Mouse (Mus musculus) heart, embryonic 13.5 days (tissue): ENCODE data around the gene Cuedc1. TPM values are rescaled to one million over a fixed set of nuclear protein-coding genes. Genes with fewer than 3 reads are reported as not detected.

Experiments
- ATAC-seq: fragments of 200-750 bp; cut with Nextera tagmentation; 2 replicates; pipeline ENCODE4 v1.8.0; 2017; ENCODE audit warnings: moderate TSS enrichment; ENCODE audit not compliant: insufficient number of reproducible peaks, low FRiP score, low TSS enrichment; ENCODE audit errors: extremely low read depth
- H3K27ac ChIP-seq: fragments of 300-500 bp; sonication (generic); replicated peaks from 2 replicates; pipeline ENCODE4 v1.5.1; 2015; ENCODE audit warnings: moderate library complexity, mild to moderate bottlenecking, inconsistent platforms
- H3K27me3 ChIP-seq: fragments of 300-500 bp; sonication (generic); replicated peaks from 2 replicates; pipeline ENCODE4 v1.6.1; 2015; ENCODE audit warnings: mild to moderate bottlenecking, inconsistent platforms
- H3K36me3 ChIP-seq: fragments of 300-500 bp; sonication (generic); 2 replicates; pipeline ENCODE4 v1.6.1; 2015; ENCODE audit warnings: mild to moderate bottlenecking, inconsistent platforms
- H3K4me1 ChIP-seq: fragments of 300-500 bp; sonication (generic); 2 replicates; pipeline ENCODE4 v1.6.1; 2015; ENCODE audit warnings: inconsistent platforms
- H3K4me2 ChIP-seq: fragments of 300-500 bp; sonication (generic); 2 replicates; pipeline ENCODE4 v1.6.1; 2015; ENCODE audit warnings: inconsistent platforms, mild to moderate bottlenecking, moderate library complexity
- H3K4me3 ChIP-seq: fragments of 300-500 bp; sonication (generic); 2 replicates; pipeline ENCODE4 v1.5.1; 2015; ENCODE audit warnings: moderate library complexity, mild to moderate bottlenecking, inconsistent platforms
- H3K9ac ChIP-seq: fragments of 300-500 bp; sonication (generic); 2 replicates; pipeline ENCODE4 v1.6.1; 2015; ENCODE audit warnings: inconsistent platforms, mild to moderate bottlenecking, moderate library complexity
- H3K9me3 ChIP-seq: fragments of 300-500 bp; sonication (generic); 2 replicates; pipeline ENCODE4 v1.6.1; 2016; ENCODE audit warnings: inconsistent platforms
- WGBS: fragments of 180-500 bp; shearing (Covaris S2); methylation state at CpG from one replicate; pipeline ENCODE4 v1.1.7; 2015; ENCODE audit warnings: mixed read lengths; 5-methylcytosine and 5-hydroxymethylcytosine counted together
- polyA plus RNA-seq: library from polyadenylated mRNA; unstranded; fragments of >200 nt; fragmentation: Nextera tagmentation; extraction: Ambion mirVana; gene quantifications from 2 replicates; pipeline ENCODE4 v1.2.1, GENCODE M21; 2015

Cuedc1 gene
- polyA plus RNA-seq, 1 experiment from 2014 or later = 16.8 TPM

- Histone ChIP-seq H3K9ac (peak overlapping the region; percentile 86), H3K4me2 (peak overlapping the region; percentile 92), H3K4me1 (peaks cover 85% of the 10 kb centered on the region), H3K36me3 (no peaks in the 10 kb centered on the region), H3K9me3 (no peaks in the 10 kb centered on the region), H3K4me3 (peak overlapping the region; percentile 53), H3K27me3 (no peaks in the 10 kb centered on the region), H3K27ac (peak overlapping the region; percentile 98)
- peak; percentile 61 for ATAC-seq
- under 1% methylated on average over 15 of the region's 15 CpGs for WGBS
These were observed 63.9 kb downstream of the Cuedc1 start for GRCm38 (mm10) chr11:88161651-88162362.

DNA sequence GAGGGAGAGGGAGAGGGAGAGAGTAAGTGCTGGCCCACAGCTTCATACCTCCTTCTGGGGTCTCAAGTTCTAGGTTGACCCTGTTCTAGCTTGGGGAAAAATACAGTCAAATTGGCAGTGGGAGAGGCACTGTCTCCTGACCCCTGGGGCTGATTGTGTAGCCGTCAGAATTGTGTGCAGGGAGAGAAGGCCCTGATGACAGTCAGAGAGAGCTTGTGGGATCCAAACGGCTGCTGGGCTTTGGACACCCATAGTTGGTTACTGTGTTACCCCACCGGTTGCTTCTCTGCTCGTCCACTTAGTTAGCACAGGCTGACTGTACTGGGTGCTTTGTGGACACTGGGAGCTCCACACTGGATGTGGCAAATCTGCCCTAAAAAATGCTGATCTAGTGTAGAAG, 64.9 kb downstream of the Cuedc1 start:
- H3K4me3 ChIP-seq = no peak overlapping the region
- no peak for ATAC-seq
- H3K9ac ChIP-seq = peak overlapping the region; percentile 55; the same call in 1 of the 2 replicates
- H3K36me3 ChIP-seq = no peaks in the 10 kb centered on the region
- H3K27ac ChIP-seq = 0 out of 2 replicates have a peak overlapping the region, but pooled peaks have one; percentile 7
- H3K4me1 ChIP-seq = peaks cover 78% of the 10 kb centered on the region
- H3K27me3 ChIP-seq = no peaks in the 10 kb centered on the region
- H3K9me3 ChIP-seq = no peaks in the 10 kb centered on the region
- H3K4me2 ChIP-seq = no peak overlapping the region
- WGBS = 55% methylated on average over 4 of the region's 4 CpGs

DNA sequence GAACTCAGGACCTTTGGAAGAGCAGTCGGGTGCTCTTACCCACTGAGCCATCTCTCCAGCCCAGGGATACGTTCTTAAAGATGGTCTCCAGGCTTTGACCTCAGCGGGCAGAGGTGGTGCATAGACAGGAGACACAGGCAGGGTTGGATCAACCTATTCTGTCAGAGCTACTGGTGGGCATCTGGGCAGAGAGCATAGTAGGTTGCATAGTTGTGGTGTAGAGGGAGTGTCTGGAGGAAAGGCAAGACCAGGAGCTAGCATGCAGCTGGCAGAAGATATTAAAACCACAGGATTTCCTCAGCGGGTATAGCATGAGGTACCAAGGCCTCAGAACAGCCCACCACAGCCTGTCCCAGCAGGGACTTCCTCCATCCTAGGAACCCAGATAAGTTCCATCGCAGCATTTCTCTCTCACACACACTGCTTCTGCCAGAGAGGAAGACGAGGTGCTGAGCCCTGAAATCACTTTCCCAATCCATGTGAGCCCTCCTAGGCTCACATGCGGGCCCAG, 66.4 kb downstream of the Cuedc1 start:
- WGBS = 61% methylated on average over 7 of the region's 7 CpGs
- Histone ChIP-seq H3K27ac (peak overlapping the region; percentile 95), H3K9ac (peak overlapping the region; percentile 75), H3K36me3 (no peaks in the 10 kb centered on the region), H3K27me3 (0 out of 2 replicates have a peak, but pooled peaks cover 7% of the 10 kb centered on the region), H3K4me2 (peak overlapping the region; percentile 37), H3K4me3 (no peak overlapping the region), H3K4me1 (peaks cover 70% of the 10 kb centered on the region), H3K9me3 (no peaks in the 10 kb centered on the region)
- no peak for ATAC-seq

DNA sequence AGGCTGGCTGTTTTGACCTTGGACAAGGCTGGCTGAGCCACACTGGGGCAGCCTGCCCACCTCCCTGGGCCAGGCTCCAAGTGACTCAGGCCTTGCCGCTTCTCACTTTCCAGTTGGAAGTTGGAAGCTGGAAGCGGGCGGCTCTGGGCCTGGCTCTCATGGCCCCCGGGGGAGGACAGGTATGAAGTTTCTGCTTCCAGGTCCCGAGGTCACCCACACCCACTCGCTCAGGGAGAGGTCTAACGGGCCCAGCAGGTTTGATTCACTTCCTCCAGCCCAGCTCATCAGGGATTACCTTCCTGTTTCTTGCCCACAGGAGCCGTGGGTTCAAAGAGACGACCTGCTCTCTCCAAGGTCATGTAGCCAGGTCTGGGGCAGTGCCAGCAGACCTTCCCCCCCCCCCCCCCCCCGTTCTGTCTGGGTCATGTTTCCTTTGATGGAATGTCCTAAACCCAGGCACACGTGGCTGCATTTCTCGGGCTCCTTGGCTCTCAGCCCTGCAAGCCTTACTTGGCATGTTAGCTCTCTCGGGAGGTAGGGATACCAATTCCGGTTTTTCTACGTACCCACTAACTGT, 67.0 kb downstream of the Cuedc1 start:
- ATAC-seq = no peak
- 15% methylated on average over 15 of the region's 15 CpGs for WGBS
- Histone ChIP-seq H3K4me3 (no peak overlapping the region), H3K4me1 (peaks cover 70% of the 10 kb centered on the region), H3K27me3 (peaks cover 13% of the 10 kb centered on the region), H3K4me2 (peak overlapping the region; percentile 37), H3K36me3 (no peaks in the 10 kb centered on the region), H3K9ac (peak overlapping the region; percentile 75), H3K9me3 (no peaks in the 10 kb centered on the region), H3K27ac (peak overlapping the region; percentile 95)

- peak overlapping the region; percentile 95 for H3K27ac ChIP-seq
- H3K9me3 ChIP-seq = no peaks in the 10 kb centered on the region
- ATAC-seq = no peak
- no peaks in the 10 kb centered on the region for H3K36me3 ChIP-seq
- H3K4me3 ChIP-seq = no peak overlapping the region
- peak overlapping the region; percentile 75 for H3K9ac ChIP-seq
- WGBS = 60% methylated on average over 10 of the region's 10 CpGs
- H3K27me3 ChIP-seq = peaks cover 21% of the 10 kb centered on the region
- H3K4me2 ChIP-seq = peak overlapping the region; percentile 37; the same call in 1 of the 2 replicates
- peaks cover 62% of the 10 kb centered on the region for H3K4me1 ChIP-seq
These were observed 68.0 kb downstream of the Cuedc1 start for GRCm38 (mm10) chr11:88165683-88166364.

DNA sequence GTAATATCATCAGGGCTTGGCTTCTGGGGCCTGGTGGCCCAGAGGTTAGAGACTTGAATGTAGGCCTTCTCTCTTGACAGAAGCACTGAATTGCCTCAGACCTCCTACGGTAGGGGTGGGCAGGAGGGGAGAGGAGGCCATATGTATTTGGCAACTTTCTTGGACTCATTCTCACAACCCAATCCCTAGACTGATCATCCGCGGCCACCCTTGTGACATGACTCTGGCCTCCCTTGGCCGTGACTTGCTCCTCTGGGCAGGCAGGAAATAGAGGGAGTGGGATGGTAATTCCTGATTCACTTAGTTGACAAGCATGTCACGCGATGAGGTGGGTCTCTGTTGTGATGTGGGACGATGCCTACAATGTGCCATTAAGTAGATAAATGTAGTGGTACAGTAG, 68.6 kb downstream of the Cuedc1 start:
- no peak overlapping the region for H3K4me2 ChIP-seq
- no peaks in the 10 kb centered on the region for H3K9me3 ChIP-seq
- peak overlapping the region; percentile 95 for H3K27ac ChIP-seq
- 80% methylated on average over 7 of the region's 7 CpGs for WGBS
- H3K4me1 ChIP-seq = peaks cover 58% of the 10 kb centered on the region
- H3K9ac ChIP-seq = peak overlapping the region; percentile 75
- H3K4me3 ChIP-seq = no peak overlapping the region
- no peak for ATAC-seq
- peaks cover 21% of the 10 kb centered on the region for H3K27me3 ChIP-seq
- H3K36me3 ChIP-seq = 0 out of 2 replicates have a peak, but pooled peaks cover 3% of the 10 kb centered on the region

DNA sequence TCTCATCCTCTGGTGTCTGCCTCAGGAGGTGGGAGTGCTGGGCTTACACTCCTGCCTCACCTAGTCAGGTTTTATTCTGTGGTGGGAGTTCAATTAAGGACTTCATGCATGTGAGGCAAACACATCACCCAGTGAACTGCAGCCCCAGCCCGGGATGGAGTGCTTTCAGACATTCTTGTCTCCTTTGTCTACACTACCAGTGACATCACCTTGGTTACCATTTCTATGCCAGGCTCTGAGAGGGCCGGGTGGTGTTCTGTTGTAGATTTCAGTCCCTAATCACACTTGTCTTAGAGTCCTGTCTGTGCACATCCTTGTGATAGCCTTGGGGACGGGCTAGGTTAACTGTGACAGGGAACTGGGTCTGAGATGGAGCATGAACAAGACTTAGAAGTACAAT, 70.8 kb downstream of the Cuedc1 start:
- Histone ChIP-seq H3K9me3 (no peaks in the 10 kb centered on the region), H3K27me3 (peaks cover 21% of the 10 kb centered on the region), H3K9ac (0 out of 2 replicates have a peak overlapping the region, but pooled peaks have one; percentile 25), H3K4me2 (no peak overlapping the region), H3K36me3 (0 out of 2 replicates have a peak, but pooled peaks cover 3% of the 10 kb centered on the region), H3K27ac (no peak overlapping the region), H3K4me1 (peaks cover 63% of the 10 kb centered on the region), H3K4me3 (no peak overlapping the region)
- WGBS = 42% methylated on average over 3 of the region's 3 CpGs
- ATAC-seq = no peak

- H3K4me3 ChIP-seq = peak overlapping the region; percentile 10; the same call in 1 of the 2 replicates
These were observed 71.7 kb downstream of the Cuedc1 start for GRCm38 (mm10) chr11:88169531-88170040.

DNA sequence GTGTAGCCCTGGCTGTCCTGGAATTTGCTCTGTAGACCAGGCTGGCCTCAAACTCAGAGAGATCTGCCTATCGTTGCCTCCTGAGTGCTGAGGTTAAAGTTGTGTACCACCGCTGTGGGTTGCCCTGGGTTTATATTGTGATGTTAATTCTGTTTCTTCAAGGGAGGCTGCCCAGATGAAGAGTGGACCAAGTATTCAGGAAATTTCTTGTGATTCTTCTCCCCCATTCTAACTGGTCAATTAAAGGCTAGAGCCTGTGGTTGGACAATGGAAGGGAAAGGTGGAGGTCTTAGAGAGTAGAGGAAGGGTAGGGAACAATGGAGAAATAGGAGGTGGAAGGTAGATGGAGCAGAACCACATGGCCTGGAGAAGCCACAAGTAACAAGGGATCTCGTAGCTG, 72.7 kb downstream of the Cuedc1 start:
- no peak overlapping the region for H3K4me3 ChIP-seq
- WGBS = 73% methylated on average over 3 of the region's 3 CpGs
- H3K27me3 ChIP-seq = peaks cover 21% of the 10 kb centered on the region
- H3K4me2 ChIP-seq = no peak overlapping the region
- no peak for ATAC-seq
- H3K36me3 ChIP-seq = 0 out of 2 replicates have a peak, but pooled peaks cover 3% of the 10 kb centered on the region
- no peaks in the 10 kb centered on the region for H3K9me3 ChIP-seq
- H3K27ac ChIP-seq = no peak overlapping the region
- peaks cover 55% of the 10 kb centered on the region for H3K4me1 ChIP-seq
- H3K9ac ChIP-seq = no peak overlapping the region

More at GRCm38 (mm10) chr11:88169531-88170040, 71.7 kb downstream of the Cuedc1 start:
- WGBS = 17% methylated on average over 32 of the region's 32 CpGs
- Histone ChIP-seq H3K4me2 (peak overlapping the region; percentile 52), H3K4me1 (peaks cover 66% of the 10 kb centered on the region), H3K27me3 (peaks cover 21% of the 10 kb centered on the region), H3K9ac (peak overlapping the region; percentile 48), H3K9me3 (no peaks in the 10 kb centered on the region), H3K36me3 (0 out of 2 replicates have a peak, but pooled peaks cover 3% of the 10 kb centered on the region), H3K27ac (0 out of 2 replicates have a peak overlapping the region, but pooled peaks have one; percentile 20)
- ATAC-seq = no peak

GRCm38 (mm10) chr11:88171876-88172442, 74.1 kb downstream of the Cuedc1 start:
- 64% methylated on average over 15 of the region's 15 CpGs for WGBS
- Histone ChIP-seq H3K9ac (peak overlapping the region; percentile 63; the same call in 1 of the 2 replicates), H3K27ac (peak overlapping the region; percentile 84), H3K27me3 (peaks cover 21% of the 10 kb centered on the region), H3K36me3 (peaks cover 4% of the 10 kb centered on the region), H3K4me1 (peaks cover 44% of the 10 kb centered on the region), H3K9me3 (no peaks in the 10 kb centered on the region), H3K4me3 (no peak overlapping the region), H3K4me2 (no peak overlapping the region)
- no peak for ATAC-seq
